Mouse (Mus musculus): Measurements from ENCODE around the gene Nop9.

Gene Nop9

GRCm38 (mm10) chr14:55727889-55728685 is 17.4 kb upstream of the Nop9 start:
- no peak for DNase-seq (ENCODE audit: low spot score in 2 of 2)

GRCm38 (mm10) chr14:55730116-55730515 is 15.4 kb upstream of the Nop9 start:
- no peak for DNase-seq (ENCODE audit: low spot score in 2 of 2)

GRCm38 (mm10) chr14:55730531-55731032 is 14.9 kb upstream of the Nop9 start:
- DNase-seq (ENCODE audit: low spot score in 2 of 2), result peak in 1 of 2 experiments; percentile 55

- DNase-seq (ENCODE audit: low spot score in 2 of 2), result no peak
Observed at GRCm38 (mm10) chr14:55733889-55734288, 11.6 kb upstream of the Nop9 start.

- no peak for DNase-seq (ENCODE audit: low spot score in 2 of 2)
Observed at GRCm38 (mm10) chr14:55734869-55735268, 10.6 kb upstream of the Nop9 start.

- DNase-seq (ENCODE audit: low spot score in 2 of 2), result no peak
Observed at GRCm38 (mm10) chr14:55735334-55735733, 10.2 kb upstream of the Nop9 start.

DNA sequence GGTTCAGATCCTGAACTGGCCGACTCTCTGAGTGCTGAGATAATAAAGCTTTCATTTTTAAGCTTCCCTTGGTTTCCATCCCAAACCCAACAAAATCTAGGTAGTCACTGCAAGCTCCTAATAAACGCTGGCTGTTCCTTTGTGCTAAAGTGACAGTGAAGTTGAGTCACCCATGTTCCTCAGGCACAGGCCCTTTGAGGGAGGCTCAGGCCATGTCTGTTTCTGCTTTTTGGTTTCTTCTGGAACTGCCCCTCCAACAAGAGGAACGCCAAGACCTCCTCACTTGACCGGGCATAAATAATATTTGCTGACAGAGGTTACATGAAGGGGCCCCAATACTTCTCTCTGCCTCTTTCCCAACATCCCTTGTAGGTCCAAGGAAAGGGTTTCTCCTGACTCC is 9.7 kb upstream of the Nop9 start:
- no peak for DNase-seq (ENCODE audit: low spot score in 2 of 2)

GRCm38 (mm10) chr14:55737086-55737687 is 8.3 kb upstream of the Nop9 start:
- DNase-seq (ENCODE audit: low spot score in 2 of 2), result no peak

- DNase-seq (ENCODE audit: low spot score in 2 of 2), result peak in 1 of 2 experiments; percentile 88
Observed at GRCm38 (mm10) chr14:55743711-55744110, 1.8 kb upstream of the Nop9 start.

DNA sequence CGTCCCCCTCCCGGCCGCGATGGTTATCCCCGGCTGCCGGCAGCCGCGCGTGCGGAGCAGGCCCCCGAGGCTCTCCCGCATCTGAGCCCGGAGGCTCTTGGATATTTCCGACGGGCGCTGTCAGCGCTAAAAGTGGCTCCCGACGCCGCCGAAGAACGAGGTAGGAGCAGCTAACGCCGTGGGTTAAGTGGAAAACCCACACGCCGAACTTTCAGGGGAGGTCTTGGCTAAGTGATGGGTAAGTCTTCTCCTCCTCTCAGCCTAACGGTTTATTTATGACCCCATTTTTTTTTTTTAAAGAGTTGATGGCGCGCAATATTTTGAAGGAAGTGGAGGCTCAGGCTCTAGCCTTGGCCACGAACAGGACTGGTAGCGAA is 356 bp downstream of the Nop9 start:
- DNase-seq (ENCODE audit: low spot score in 2 of 2), result no peak

- DNase-seq (ENCODE audit: low spot score in 2 of 2), result no peak
Observed at GRCm38 (mm10) chr14:55747051-55747847, 1.8 kb downstream of the Nop9 start.

GRCm38 (mm10) chr14:55757566-55757965 is 12.1 kb downstream of the Nop9 start:
- DNase-seq (ENCODE audit: low spot score in 2 of 2), result no peak

- no peak for DNase-seq (ENCODE audit: low spot score in 2 of 2)
Observed at GRCm38 (mm10) chr14:55758363-55758784, 12.9 kb downstream of the Nop9 start, which contains the start of gene Cideb. Gene Cideb, minus strand, starts transcription at chr14:55758458.

DNA sequence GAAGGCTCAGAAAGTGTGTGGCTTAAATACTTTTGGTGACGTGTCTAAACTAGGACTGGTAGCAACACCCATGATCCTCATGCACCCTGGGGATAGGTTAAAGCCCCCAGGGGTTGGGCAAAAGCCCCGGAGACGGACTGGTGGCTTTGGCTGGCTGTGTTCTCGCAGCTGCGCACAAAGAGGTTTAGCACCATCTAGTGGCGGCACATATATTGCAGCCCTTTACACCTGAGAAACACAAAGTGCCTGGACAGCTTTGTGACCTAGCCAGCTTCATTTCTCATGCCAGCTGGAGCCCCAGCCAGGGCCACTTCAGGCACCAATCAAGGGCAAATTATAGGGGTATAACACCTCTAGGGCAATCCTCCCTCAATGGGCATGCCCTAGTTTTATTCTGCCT is 14.7 kb downstream of the Nop9 start:
- peak in 1 of 2 experiments; percentile 86 for DNase-seq (ENCODE audit: low spot score in 2 of 2)

GRCm38 (mm10) chr14:55761163-55761562 is 15.7 kb downstream of the Nop9 start, which contains the start of gene Ltb4r2:
Gene Ltb4r2, plus strand, starts transcription at chr14:55761428.
- no peak for DNase-seq (ENCODE audit: low spot score in 2 of 2)

- no peak for DNase-seq (ENCODE audit: low spot score in 2 of 2)
Observed at GRCm38 (mm10) chr14:55762001-55762821, 16.7 kb downstream of the Nop9 start.

DNA sequence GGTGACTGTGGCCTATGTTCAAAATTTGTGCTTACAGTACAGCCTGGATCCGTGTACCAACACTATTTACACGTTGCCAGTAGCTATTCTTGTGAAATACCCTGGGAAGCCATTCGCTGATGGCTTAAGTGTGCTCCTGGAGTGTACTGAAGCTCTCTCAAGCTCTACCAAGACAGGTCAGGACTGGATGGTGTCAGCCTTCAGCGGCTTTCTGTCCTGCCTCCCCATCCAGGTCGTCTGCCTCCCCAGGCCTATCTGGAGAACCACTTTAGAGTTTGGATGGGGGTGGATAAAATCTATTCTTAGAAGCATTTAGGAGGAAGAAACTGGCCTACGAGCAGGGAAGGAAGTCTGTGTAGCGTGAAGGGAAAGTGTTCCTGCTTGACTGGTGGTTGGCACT is 17.7 kb downstream of the Nop9 start:
- no peak for DNase-seq (ENCODE audit: low spot score in 2 of 2)

DNA sequence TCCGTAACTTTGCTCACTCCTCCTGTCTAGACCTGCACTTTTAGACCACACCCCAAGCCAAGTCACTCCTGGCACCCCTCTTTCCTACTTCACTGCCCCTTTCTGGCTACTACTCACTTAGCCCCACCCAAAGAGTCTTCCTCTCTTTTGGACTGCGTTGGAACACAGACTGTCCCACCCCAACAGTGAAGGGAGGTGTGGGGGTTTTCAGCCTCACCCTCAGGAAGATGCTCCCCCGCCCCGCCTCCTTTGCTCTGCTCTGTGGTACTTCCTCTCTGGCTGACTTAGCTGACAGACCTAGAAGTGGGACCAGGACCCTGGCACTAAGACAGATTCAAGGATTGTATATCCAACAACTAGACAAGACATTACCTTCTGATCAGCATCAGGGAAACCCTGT is 20.2 kb downstream of the Nop9 start, which contains the start of gene Ltb4r1:
Ltb4r1 (plus strand) TSS at position 267 of the 400 bp plus-strand sequence.
- DNase-seq (ENCODE audit: low spot score in 2 of 2), result no peak

DNA sequence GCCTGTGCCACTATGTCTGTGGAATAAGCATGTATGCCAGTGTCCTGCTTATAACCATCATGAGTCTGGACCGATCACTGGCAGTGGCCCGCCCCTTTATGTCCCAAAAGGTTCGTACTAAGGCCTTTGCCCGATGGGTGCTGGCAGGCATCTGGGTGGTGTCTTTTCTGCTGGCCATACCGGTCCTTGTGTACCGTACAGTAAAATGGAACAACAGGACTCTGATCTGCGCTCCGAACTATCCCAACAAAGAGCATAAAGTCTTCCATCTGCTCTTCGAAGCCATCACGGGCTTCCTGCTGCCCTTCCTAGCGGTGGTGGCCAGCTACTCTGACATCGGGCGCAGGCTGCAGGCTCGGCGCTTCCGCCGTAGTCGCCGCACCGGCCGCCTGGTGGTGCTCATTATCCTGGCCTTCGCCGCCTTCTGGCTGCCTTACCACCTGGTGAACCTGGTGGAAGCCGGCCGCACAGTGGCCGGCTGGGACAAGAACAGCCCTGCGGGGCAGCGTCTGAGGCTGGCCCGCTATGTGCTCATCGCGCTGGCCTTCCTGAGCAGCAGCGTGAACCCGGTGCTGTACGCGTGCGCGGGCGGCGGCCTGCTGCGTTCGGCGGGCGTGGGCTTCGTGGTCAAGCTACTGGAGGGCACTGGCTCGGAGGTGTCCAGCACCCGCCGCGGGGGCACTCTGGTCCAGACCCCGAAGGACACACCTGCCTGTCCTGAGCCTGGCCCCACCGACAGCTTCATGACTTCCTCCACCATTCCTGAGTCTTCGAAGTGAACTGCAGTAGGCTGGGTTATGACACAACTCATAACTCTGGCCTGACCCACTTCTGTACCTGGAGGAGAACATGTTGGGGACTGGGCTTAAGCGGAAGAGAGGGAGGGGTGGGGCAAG is 22.3 kb downstream of the Nop9 start:
- DNase-seq (ENCODE audit: low spot score in 2 of 2), result no peak

DNA sequence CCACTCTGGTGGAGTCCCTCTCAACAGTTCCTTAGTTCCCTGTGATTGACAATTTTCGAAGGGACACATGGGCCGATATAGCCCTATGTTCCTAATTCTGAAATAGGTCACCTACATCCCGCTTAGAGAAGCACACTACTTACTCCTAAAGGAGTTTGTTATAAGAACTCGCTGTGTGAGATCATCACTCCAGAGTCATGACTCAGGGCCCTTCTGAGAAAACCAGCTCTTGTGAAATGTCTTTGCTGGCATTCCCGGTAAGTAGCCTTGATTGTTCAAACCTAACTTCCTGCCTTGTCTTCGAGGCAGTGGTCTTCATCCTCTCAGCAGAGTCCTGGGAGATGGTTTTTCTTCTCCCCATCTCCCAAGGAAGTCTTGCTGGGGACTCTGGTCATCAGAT is 23.1 kb downstream of the Nop9 start:
- no peak for DNase-seq (ENCODE audit: low spot score in 2 of 2)
